Mouse (Mus musculus) olfactory bulb, adult 2 months (tissue): Measurements from ENCODE around the gene Npnt.

ENCODE experiments used
- CTCF ChIP-seq: fragments of 200-500 bp; IDR thresholded peaks from 2 replicates; pipeline ENCODE4 v1.5.1; 2012; ENCODE audit warnings: low read depth, mild to moderate bottlenecking, low read length, moderate library complexity; ENCODE audit not compliant: insufficient read depth
- POLR2A ChIP-seq: fragments of 200-500 bp; IDR thresholded peaks from 2 replicates; pipeline ENCODE4 v1.6.1; 2012; ENCODE audit warnings: mild to moderate bottlenecking, low read depth, low read length, moderate library complexity; ENCODE audit not compliant: insufficient read depth

DNA sequence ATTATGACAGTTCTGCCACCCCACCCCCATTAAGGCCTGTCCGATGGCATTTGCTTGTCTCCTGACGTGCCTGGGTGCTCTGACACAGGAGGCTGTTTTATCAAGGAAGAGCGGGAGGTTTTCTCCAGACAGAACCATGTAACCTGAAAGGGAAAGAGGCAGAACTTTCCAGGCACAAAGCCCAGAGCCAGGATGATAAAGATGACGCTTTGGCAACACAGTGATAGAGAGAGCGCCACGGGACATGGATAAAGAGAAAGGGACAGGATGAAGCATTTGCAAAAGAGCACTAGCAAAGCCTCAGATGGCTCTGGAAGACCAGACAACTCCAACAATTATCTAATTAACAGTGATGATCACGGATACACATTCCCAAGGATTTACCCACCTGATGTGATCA is 56.0 kb downstream of the Npnt start:
- TF ChIP-seq POLR2A: no peak
- TF ChIP-seq CTCF: no peak
